Mouse (Mus musculus): ENCODE measurements at regions not wholly inside any gene's neighbourhood (a gene's known extent, or its start where the extent isn't known, plus 50 kb on each side); places are given as distances from the start of the nearest gene placed in this dataset.
"Not testable (repeated sequence)": the region's sequence is repeated elsewhere in the genome, so short reads cannot be mapped to it uniquely, and the experiment has no call there.

- ATAC-seq (replicated peaks in 1 of 2; ENCODE audit: insufficient read depth in 1 of 2, low FRiP score in 2 of 2, low TSS enrichment in 1 of 2, low read depth in 1 of 2, poor library complexity in 2 of 2, severe bottlenecking in 2 of 2) = 0 out of 4 replicates have a peak, but pooled peaks of 1 of the 2 experiments have one; percentile 12
These were observed 184.5 kb upstream of the Emcn start for GRCm38 (mm10) chr3:137156250-137156975.

GRCm38 (mm10) chr3:137189035-137189434 is 151.8 kb upstream of the Emcn start:
- no peak for ATAC-seq (replicated peaks in 1 of 2; ENCODE audit: insufficient read depth in 1 of 2, low FRiP score in 2 of 2, low TSS enrichment in 1 of 2, low read depth in 1 of 2, poor library complexity in 2 of 2, severe bottlenecking in 2 of 2)

GRCm38 (mm10) chr3:137190489-137190888 is 150.4 kb upstream of the Emcn start:
- ATAC-seq (replicated peaks in 1 of 2; ENCODE audit: insufficient read depth in 1 of 2, low FRiP score in 2 of 2, low TSS enrichment in 1 of 2, low read depth in 1 of 2, poor library complexity in 2 of 2, severe bottlenecking in 2 of 2) = 0 out of 4 replicates have a peak, but pooled peaks of 1 of the 2 experiments have one; percentile 43

- ATAC-seq (replicated peaks in 1 of 2; ENCODE audit: insufficient read depth in 1 of 2, low FRiP score in 2 of 2, low TSS enrichment in 1 of 2, low read depth in 1 of 2, poor library complexity in 2 of 2, severe bottlenecking in 2 of 2) = no peak
These were observed 149.9 kb upstream of the Emcn start for GRCm38 (mm10) chr3:137191009-137191408.

- ATAC-seq (replicated peaks in 1 of 2; ENCODE audit: insufficient read depth in 1 of 2, low FRiP score in 2 of 2, low TSS enrichment in 1 of 2, low read depth in 1 of 2, poor library complexity in 2 of 2, severe bottlenecking in 2 of 2) = peak; percentile 80 to 93
These were observed 147.0 kb upstream of the Emcn start for GRCm38 (mm10) chr3:137193873-137194272.

GRCm38 (mm10) chr3:137211667-137212066 is 129.2 kb upstream of the Emcn start:
- no peak for ATAC-seq (replicated peaks in 1 of 2; ENCODE audit: insufficient read depth in 1 of 2, low FRiP score in 2 of 2, low TSS enrichment in 1 of 2, low read depth in 1 of 2, poor library complexity in 2 of 2, severe bottlenecking in 2 of 2)

GRCm38 (mm10) chr3:137216036-137216435 is 124.8 kb upstream of the Emcn start:
- ATAC-seq (replicated peaks in 1 of 2; ENCODE audit: insufficient read depth in 1 of 2, low FRiP score in 2 of 2, low TSS enrichment in 1 of 2, low read depth in 1 of 2, poor library complexity in 2 of 2, severe bottlenecking in 2 of 2) = no peak

- ATAC-seq (replicated peaks in 1 of 2; ENCODE audit: insufficient read depth in 1 of 2, low FRiP score in 2 of 2, low TSS enrichment in 1 of 2, low read depth in 1 of 2, poor library complexity in 2 of 2, severe bottlenecking in 2 of 2) = no peak
These were observed 123.6 kb upstream of the Emcn start for GRCm38 (mm10) chr3:137217245-137217644.

- no peak for ATAC-seq (replicated peaks in 1 of 2; ENCODE audit: insufficient read depth in 1 of 2, low FRiP score in 2 of 2, low TSS enrichment in 1 of 2, low read depth in 1 of 2, poor library complexity in 2 of 2, severe bottlenecking in 2 of 2)
These were observed 122.9 kb upstream of the Emcn start for GRCm38 (mm10) chr3:137217926-137218325.

- no peak for ATAC-seq (replicated peaks in 1 of 2; ENCODE audit: insufficient read depth in 1 of 2, low FRiP score in 2 of 2, low TSS enrichment in 1 of 2, low read depth in 1 of 2, poor library complexity in 2 of 2, severe bottlenecking in 2 of 2)
These were observed 114.7 kb upstream of the Emcn start for GRCm38 (mm10) chr3:137226151-137226550.

- no peak for ATAC-seq (replicated peaks in 1 of 2; ENCODE audit: insufficient read depth in 1 of 2, low FRiP score in 2 of 2, low TSS enrichment in 1 of 2, low read depth in 1 of 2, poor library complexity in 2 of 2, severe bottlenecking in 2 of 2)
These were observed 113.6 kb upstream of the Emcn start for GRCm38 (mm10) chr3:137227122-137227838.

- no peak for ATAC-seq (replicated peaks in 1 of 2; ENCODE audit: insufficient read depth in 1 of 2, low FRiP score in 2 of 2, low TSS enrichment in 1 of 2, low read depth in 1 of 2, poor library complexity in 2 of 2, severe bottlenecking in 2 of 2)
These were observed 112.5 kb upstream of the Emcn start for GRCm38 (mm10) chr3:137228416-137228815.

GRCm38 (mm10) chr3:137242877-137243276 is 98.0 kb upstream of the Emcn start:
- no peak for ATAC-seq (replicated peaks in 1 of 2; ENCODE audit: insufficient read depth in 1 of 2, low FRiP score in 2 of 2, low TSS enrichment in 1 of 2, low read depth in 1 of 2, poor library complexity in 2 of 2, severe bottlenecking in 2 of 2)

- no peak for ATAC-seq (replicated peaks in 1 of 2; ENCODE audit: insufficient read depth in 1 of 2, low FRiP score in 2 of 2, low TSS enrichment in 1 of 2, low read depth in 1 of 2, poor library complexity in 2 of 2, severe bottlenecking in 2 of 2)
These were observed 77.0 kb upstream of the Emcn start for GRCm38 (mm10) chr3:137263907-137264306.

- ATAC-seq (replicated peaks in 1 of 2; ENCODE audit: insufficient read depth in 1 of 2, low FRiP score in 2 of 2, low TSS enrichment in 1 of 2, low read depth in 1 of 2, poor library complexity in 2 of 2, severe bottlenecking in 2 of 2) = no peak
These were observed 73.1 kb upstream of the Emcn start for GRCm38 (mm10) chr3:137267752-137268151.

GRCm38 (mm10) chr3:137275444-137275843 is 65.4 kb upstream of the Emcn start:
- no peak for ATAC-seq (replicated peaks in 1 of 2; ENCODE audit: insufficient read depth in 1 of 2, low FRiP score in 2 of 2, low TSS enrichment in 1 of 2, low read depth in 1 of 2, poor library complexity in 2 of 2, severe bottlenecking in 2 of 2)

GRCm38 (mm10) chr3:137279284-137279683 is 61.6 kb upstream of the Emcn start:
- ATAC-seq (replicated peaks in 1 of 2; ENCODE audit: insufficient read depth in 1 of 2, low FRiP score in 2 of 2, low TSS enrichment in 1 of 2, low read depth in 1 of 2, poor library complexity in 2 of 2, severe bottlenecking in 2 of 2) = no peak

GRCm38 (mm10) chr3:137281052-137281451 is 59.8 kb upstream of the Emcn start:
- no peak for ATAC-seq (replicated peaks in 1 of 2; ENCODE audit: insufficient read depth in 1 of 2, low FRiP score in 2 of 2, low TSS enrichment in 1 of 2, low read depth in 1 of 2, poor library complexity in 2 of 2, severe bottlenecking in 2 of 2)

- ATAC-seq (replicated peaks in 1 of 2; ENCODE audit: insufficient read depth in 1 of 2, low FRiP score in 2 of 2, low TSS enrichment in 1 of 2, low read depth in 1 of 2, poor library complexity in 2 of 2, severe bottlenecking in 2 of 2) = not testable (repeated sequence)
These were observed 53.3 kb upstream of the Emcn start for GRCm38 (mm10) chr3:137287558-137287957.
